Mouse (Mus musculus) liver, postnatal 0 days (tissue): ENCODE data around the gene Zfp809.

ENCODE experiments used
- CTCF ChIP-seq: sonication (generic); IDR thresholded peaks from 2 replicates; pipeline ENCODE4 v1.5.1; 2016; ENCODE audit warnings: antibody characterized with exemption, low read depth
- EP300 ChIP-seq: IDR thresholded peaks from 2 replicates; pipeline ENCODE4 v1.6.1; 2016; ENCODE audit warnings: antibody characterized with exemption, low read depth, mild to moderate bottlenecking

GRCm38 (mm10) chr9:22225581-22226388 is at the start of gene Zfp809:
- TF ChIP-seq EP300 (peak; percentile 6; the same call in 1 of the 2 replicates), CTCF (peak; percentile 92)
